Mouse (Mus musculus): ENCODE measurements around the gene Lrrc4.

DNA sequence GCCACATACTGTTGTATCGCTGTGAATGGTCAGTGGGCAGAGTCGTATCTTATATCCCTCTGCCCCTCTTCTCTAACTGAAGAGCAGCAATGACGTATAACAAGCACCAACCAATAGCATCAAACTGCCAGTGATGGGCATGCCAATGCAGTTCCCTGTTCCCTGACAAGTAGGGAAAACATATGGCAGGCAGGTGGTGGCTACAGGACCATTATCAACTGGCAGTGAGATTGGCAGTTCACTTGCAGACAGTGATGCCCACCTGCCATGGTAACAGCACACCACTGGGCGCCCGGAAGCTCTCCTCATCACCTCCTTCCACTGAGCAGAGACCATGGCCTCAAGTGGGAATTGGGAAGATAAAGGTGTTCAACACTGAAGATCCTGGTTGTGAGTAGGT is 175.0 kb downstream of the Lrrc4 start:
- TF ChIP-seq CTCF (IDR thresholded peaks at IDR 0.05; ENCODE audit: low read depth, low read length) (no peak), TAL1 (conservative IDR thresholded peaks at IDR 0.05; ENCODE audit: low read depth, low read length) (no peak), GATA1 (IDR thresholded peaks at IDR 0.05; ENCODE audit: borderline replicate concordance, low read length) (no peak), POLR2AphosphoS5 (IDR thresholded peaks at IDR 0.05; ENCODE audit: insufficient replicate concordance, low read depth, low read length) (no peak)
